Mouse (Mus musculus): ENCODE results near the gene Galnt14. TPM values are rescaled to one million over a fixed set of nuclear protein-coding genes. Genes with fewer than 3 reads are reported as not detected.

The Galnt14 gene
- total RNA-seq, 2 experiments from 2014 or later, result not detected

GRCm38 (mm10) chr17:73649371-73649770, 60.9 kb downstream of the Galnt14 start:
- H3K4me3 ChIP-seq, result no peak overlapping the region
- no peak for DNase-seq
- TF ChIP-seq CTCF (IDR thresholded peaks at IDR 0.05), result no peak
- intact Hi-C loops (cut with DNase I), result no loop called here
- no peak overlapping the region for H3K27ac ChIP-seq

- H3K27ac ChIP-seq, result no peak overlapping the region
- intact Hi-C loops (cut with DNase I), result no loop called here
- no peak for DNase-seq
- no peak for TF ChIP-seq CTCF (IDR thresholded peaks at IDR 0.05)
- no peak overlapping the region for H3K4me3 ChIP-seq
These were observed 68.6 kb downstream of the Galnt14 start for GRCm38 (mm10) chr17:73641676-73642075.

GRCm38 (mm10) chr17:73640117-73640480, 70.2 kb downstream of the Galnt14 start:
- intact Hi-C loops (cut with DNase I), result no loop called here
- Histone ChIP-seq H3K27ac (no peak overlapping the region), H3K4me3 (no peak overlapping the region)
- TF ChIP-seq CTCF (IDR thresholded peaks at IDR 0.05), result no peak
- no peak for DNase-seq

- Histone ChIP-seq H3K4me3 (no peak overlapping the region), H3K27ac (no peak overlapping the region)
- no peak for TF ChIP-seq CTCF (IDR thresholded peaks at IDR 0.05)
- DNase-seq, result no peak
- intact Hi-C loops (cut with DNase I), result no loop called here
These were observed 70.7 kb downstream of the Galnt14 start for GRCm38 (mm10) chr17:73639401-73640116.

GRCm38 (mm10) chr17:73636988-73637387, 73.3 kb downstream of the Galnt14 start:
- H3K4me3 ChIP-seq, result no peak overlapping the region
- no peak overlapping the region for H3K27ac ChIP-seq
- intact Hi-C loops (cut with DNase I), result no loop called here
- no peak for DNase-seq
- TF ChIP-seq CTCF (IDR thresholded peaks at IDR 0.05), result no peak

GRCm38 (mm10) chr17:73634896-73635295, 75.4 kb downstream of the Galnt14 start:
- DNase-seq, result no peak
- intact Hi-C loops (cut with DNase I), result no loop called here
- H3K27ac ChIP-seq, result no peak overlapping the region
- no peak overlapping the region for H3K4me3 ChIP-seq
- TF ChIP-seq CTCF (IDR thresholded peaks at IDR 0.05), result no peak

- no peak overlapping the region for H3K4me3 ChIP-seq
- intact Hi-C loops (cut with DNase I), result no loop called here
- DNase-seq, result no peak
- H3K27ac ChIP-seq, result no peak overlapping the region
- no peak for TF ChIP-seq CTCF (IDR thresholded peaks at IDR 0.05)
These were observed 76.1 kb downstream of the Galnt14 start for GRCm38 (mm10) chr17:73633991-73634710.

- no peak for TF ChIP-seq CTCF (IDR thresholded peaks at IDR 0.05)
- Histone ChIP-seq H3K27ac (no peak overlapping the region), H3K4me3 (no peak overlapping the region)
- intact Hi-C loops (cut with DNase I), result no loop called here
- no peak for DNase-seq
These were observed 81.9 kb downstream of the Galnt14 start for GRCm38 (mm10) chr17:73628263-73628914.

GRCm38 (mm10) chr17:73626912-73627311, 83.3 kb downstream of the Galnt14 start:
- no peak overlapping the region for H3K27ac ChIP-seq
- no peak for TF ChIP-seq CTCF (IDR thresholded peaks at IDR 0.05)
- DNase-seq, result no peak
- H3K4me3 ChIP-seq, result no peak overlapping the region
- intact Hi-C loops (cut with DNase I), result no loop called here

GRCm38 (mm10) chr17:73620049-73620448, 90.2 kb downstream of the Galnt14 start:
- no peak for DNase-seq
- intact Hi-C loops (cut with DNase I), result no loop called here
- Histone ChIP-seq H3K4me3 (no peak overlapping the region), H3K27ac (no peak overlapping the region)
- TF ChIP-seq CTCF (IDR thresholded peaks at IDR 0.05), result no peak

GRCm38 (mm10) chr17:73602552-73603478, 107.4 kb downstream of the Galnt14 start:
- TF ChIP-seq CTCF (IDR thresholded peaks at IDR 0.05), result no peak
- no peak for DNase-seq
- Histone ChIP-seq H3K27ac (no peak overlapping the region), H3K4me3 (no peak overlapping the region)
- intact Hi-C loops (cut with DNase I), result no loop called here

- H3K27ac ChIP-seq, result no peak overlapping the region
- intact Hi-C loops (cut with DNase I), result no loop called here
- no peak overlapping the region for H3K4me3 ChIP-seq
- no peak for DNase-seq
- TF ChIP-seq CTCF (IDR thresholded peaks at IDR 0.05), result no peak
These were observed 110.3 kb downstream of the Galnt14 start for GRCm38 (mm10) chr17:73599923-73600322.
